Comparison of ENCODE assay signal across 25 mouse cellular contexts in the genomic region with DNA sequence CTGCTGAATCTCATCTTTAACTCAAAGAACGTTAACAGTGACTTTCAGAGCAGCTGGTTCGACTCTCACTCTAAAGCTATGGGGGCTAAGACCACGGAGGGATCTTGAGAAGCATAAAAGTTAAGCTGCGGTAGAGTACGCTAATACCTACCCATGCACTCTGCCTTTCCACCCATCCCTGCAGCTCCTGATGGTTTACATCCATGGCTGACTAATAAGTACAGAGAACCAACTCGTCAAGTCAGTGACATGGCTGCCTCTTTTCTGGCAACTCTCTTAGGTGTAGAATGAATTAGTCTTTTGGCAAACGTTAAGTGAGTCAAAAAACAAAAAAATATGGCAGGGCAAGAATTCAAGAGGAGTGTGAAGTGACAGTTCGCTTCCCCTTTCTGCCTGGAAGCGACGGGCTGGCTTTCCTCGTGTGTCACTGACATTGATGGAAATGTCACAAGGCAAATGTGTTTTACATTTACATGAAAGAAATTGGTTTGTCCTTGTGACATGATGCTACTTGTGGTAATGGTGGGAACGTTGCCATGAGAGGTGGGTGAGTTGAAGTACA.
"Had no signal": no experiment of that assay in that cellular context is flagged by ENCODE, and none has a peak within 500 bp of the region (broad histone marks: within the 10 kb centered on the region; RNA-seq: fewer than 3 reads in every experiment).

No protein-coding gene starts in this region.

- ATAC-seq: hindbrain, postnatal 0 days; intestine, embryonic 16.5 days had no signal

- H3K4me2 ChIP-seq: heart, embryonic 11.5 days; heart, embryonic 13.5 days; heart, embryonic 15.5 days; hindbrain, embryonic 13.5 days; hindbrain, embryonic 15.5 days; limb, embryonic 12.5 days; liver, embryonic 11.5 days; liver, embryonic 13.5 days; liver, embryonic 15.5 days had no signal

- H3K9ac ChIP-seq: heart, embryonic 13.5 days; heart, embryonic 15.5 days; hindbrain, embryonic 13.5 days; hindbrain, embryonic 15.5 days; limb, embryonic 12.5 days; liver, embryonic 13.5 days; liver, embryonic 15.5 days had no signal

- H3K9me3 ChIP-seq: heart, embryonic 13.5 days; heart, embryonic 15.5 days; hindbrain, embryonic 13.5 days; hindbrain, embryonic 15.5 days; limb, embryonic 10.5 days; limb, embryonic 12.5 days; liver, embryonic 13.5 days; liver, embryonic 15.5 days had no signal

- H3K4me1 ChIP-seq: heart, embryonic 13.5 days; heart, embryonic 15.5 days; limb, embryonic 10.5 days; limb, embryonic 12.5 days; liver, embryonic 13.5 days; liver, embryonic 15.5 days had no signal

- DNase-seq: gastrocnemius, postnatal 14 days; gastrocnemius, postnatal 36 days; heart, adult 2 months; heart, postnatal 14 days; heart, postnatal 36 days; kidney, adult 11 months; kidney, adult 8-10 months; kidney, postnatal 10 days; kidney, postnatal 25 days; kidney, postnatal 4 days; liver; liver, embryonic 13.5 days had no signal

- H3K4me3 ChIP-seq: heart, adult 2 months; heart, embryonic 13.5 days; heart, embryonic 15.5 days; hindbrain, embryonic 13.5 days; hindbrain, embryonic 15.5 days; layer of hippocampus, adult 2 months; left cerebral cortex, adult 2 months; limb, embryonic 10.5 days; limb, embryonic 12.5 days; liver, embryonic 13.5 days; liver, embryonic 15.5 days had no signal

- H3K27ac ChIP-seq: heart, adult 2 months; heart, embryonic 13.5 days; heart, embryonic 15.5 days; hindbrain, embryonic 13.5 days; hindbrain, embryonic 15.5 days; hindbrain, postnatal 0 days; layer of hippocampus, adult 2 months; left cerebral cortex, adult 2 months; limb, embryonic 10.5 days; limb, embryonic 12.5 days; liver, embryonic 13.5 days; liver, embryonic 15.5 days had no signal

- H3K27me3 ChIP-seq: heart, embryonic 13.5 days; heart, embryonic 15.5 days; hindbrain, embryonic 13.5 days; hindbrain, embryonic 15.5 days; limb, embryonic 12.5 days; liver, embryonic 13.5 days; liver, embryonic 15.5 days had no signal

- H3K36me3 ChIP-seq: heart, embryonic 13.5 days; heart, embryonic 15.5 days; liver, embryonic 13.5 days; liver, embryonic 15.5 days had no signal
